Mouse (Mus musculus) midbrain, embryonic 15.5 days (tissue): Measurements from ENCODE around the gene Zfyve28. TPM values are rescaled to one million over a fixed set of nuclear protein-coding genes. Genes with fewer than 3 reads are reported as not detected.

Source experiments
- ATAC-seq: fragments of 200-750 bp; cut with Nextera tagmentation; replicated peaks from 2 replicates; pipeline ENCODE4 v1.8.0; 2017; ENCODE audit warnings: moderate TSS enrichment
- H3K27ac ChIP-seq: fragments of 300-500 bp; sonication (generic); 2 replicates; pipeline ENCODE4 v1.5.1; 2015; ENCODE audit warnings: mild to moderate bottlenecking, inconsistent platforms
- H3K27me3 ChIP-seq: fragments of 300-500 bp; sonication (generic); replicated peaks from 2 replicates; pipeline ENCODE4 v1.6.1; 2015; ENCODE audit warnings: inconsistent platforms
- H3K36me3 ChIP-seq: fragments of 300-500 bp; sonication (generic); replicated peaks from 2 replicates; pipeline ENCODE4 v1.6.1; 2015; ENCODE audit warnings: inconsistent platforms
- H3K4me1 ChIP-seq: fragments of 300-500 bp; sonication (generic); 2 replicates; pipeline ENCODE4 v1.6.1; 2015; ENCODE audit warnings: inconsistent platforms
- H3K4me2 ChIP-seq: fragments of 300-500 bp; sonication (generic); 2 replicates; pipeline ENCODE4 v1.6.1; 2015; ENCODE audit warnings: inconsistent platforms, mild to moderate bottlenecking, moderate library complexity
- H3K4me3 ChIP-seq: fragments of 300-500 bp; sonication (generic); 2 replicates; pipeline ENCODE4 v1.5.1; 2015; ENCODE audit warnings: mild to moderate bottlenecking, inconsistent platforms
- H3K9ac ChIP-seq: fragments of 300-500 bp; sonication (generic); 2 replicates; pipeline ENCODE4 v1.6.1; 2015; ENCODE audit warnings: mild to moderate bottlenecking, inconsistent platforms
- H3K9me3 ChIP-seq: fragments of 300-500 bp; sonication (generic); 2 replicates; pipeline ENCODE4 v1.6.1; 2016; ENCODE audit warnings: inconsistent platforms
- WGBS: fragments of 180-500 bp; shearing (Covaris S2); methylation state at CpG from one replicate; pipeline ENCODE4 v1.1.7; 2015; ENCODE audit warnings: mixed read lengths; 5-methylcytosine and 5-hydroxymethylcytosine counted together
- polyA plus RNA-seq: library from polyadenylated mRNA; unstranded; fragments of >200 nt; fragmentation: Nextera tagmentation; extraction: Ambion mirVana; gene quantifications from 2 replicates; pipeline ENCODE4 v1.2.1, GENCODE M21; 2015

Zfyve28 gene
- polyA plus RNA-seq, 1 experiment from 2014 or later, result 6.1 TPM

DNA sequence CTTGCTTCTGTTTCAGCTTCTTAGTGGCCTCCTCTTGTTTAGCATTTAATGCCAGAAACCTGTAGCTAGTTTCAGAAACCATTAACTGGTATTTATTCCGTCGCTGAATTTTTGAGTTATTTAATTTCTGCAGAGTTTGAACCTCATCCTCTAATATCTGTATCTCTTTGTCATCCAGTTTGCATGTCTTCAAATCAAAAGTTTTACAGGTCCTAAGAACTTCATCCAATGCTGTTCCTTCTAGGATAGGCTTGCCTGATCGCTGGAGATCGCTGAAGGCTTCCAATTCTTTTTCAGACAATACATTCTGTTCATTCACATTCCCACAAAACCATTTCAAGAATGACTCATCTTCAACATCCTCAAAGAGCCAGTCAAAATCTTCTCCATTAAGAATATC is 120.4 kb downstream of the Zfyve28 start:
- Histone ChIP-seq H3K4me1 (peaks cover 27% of the 10 kb centered on the region), H3K36me3 (no peaks in the 10 kb centered on the region), H3K9me3 (no peaks in the 10 kb centered on the region), H3K9ac (no peak overlapping the region), H3K27me3 (no peaks in the 10 kb centered on the region), H3K4me3 (no peak overlapping the region), H3K4me2 (no peak overlapping the region), H3K27ac (no peak overlapping the region)
- ATAC-seq, result no peak
- 77% methylated on average over 4 of the region's 4 CpGs for WGBS

DNA sequence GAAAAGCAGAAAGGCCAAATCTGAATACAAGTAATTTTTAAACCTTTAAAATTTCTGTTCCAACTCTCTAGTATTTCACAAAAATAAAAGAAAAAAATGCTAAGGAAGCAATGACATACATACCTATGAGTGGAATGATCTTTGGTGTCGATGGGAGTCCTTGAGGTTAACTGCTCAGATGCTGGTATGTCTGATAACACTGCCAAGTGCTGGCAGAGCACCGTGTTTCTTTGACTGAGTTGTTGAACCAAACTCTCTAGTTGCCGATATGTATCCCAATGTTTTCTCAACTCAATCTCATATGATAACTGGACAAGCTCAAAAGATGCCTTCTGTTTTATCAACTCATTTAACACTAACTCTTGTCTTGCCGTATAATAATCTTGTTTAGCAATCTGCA is 122.5 kb downstream of the Zfyve28 start:
- no peaks in the 10 kb centered on the region for H3K9me3 ChIP-seq
- no peak overlapping the region for H3K4me3 ChIP-seq
- ATAC-seq, result no peak
- H3K36me3 ChIP-seq, result no peaks in the 10 kb centered on the region
- 80% methylated on average over 4 of the region's 4 CpGs for WGBS
- H3K27ac ChIP-seq, result no peak overlapping the region
- no peak overlapping the region for H3K9ac ChIP-seq
- H3K27me3 ChIP-seq, result no peaks in the 10 kb centered on the region
- H3K4me1 ChIP-seq, result peaks cover 27% of the 10 kb centered on the region
- H3K4me2 ChIP-seq, result no peak overlapping the region

DNA sequence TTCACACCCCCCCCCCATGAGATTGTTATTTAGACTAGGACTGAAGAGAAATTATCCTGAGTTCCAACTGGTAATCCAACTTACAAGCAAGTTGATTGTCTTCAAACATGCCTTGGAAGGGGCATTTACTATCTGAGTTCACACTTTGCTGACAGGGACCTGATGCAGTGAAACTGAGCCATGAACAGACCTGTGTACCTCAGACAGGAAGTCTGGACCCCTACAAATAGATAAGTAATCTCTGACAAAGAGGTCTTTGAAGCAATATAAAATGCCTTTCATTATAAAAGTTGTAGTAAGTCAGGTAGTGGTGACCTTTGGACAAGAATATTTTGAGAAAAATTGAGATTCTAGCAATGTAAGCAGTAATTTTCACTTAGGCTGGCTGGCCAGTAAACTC is 139.8 kb downstream of the Zfyve28 start:
- H3K4me3 ChIP-seq, result no peak overlapping the region
- no peak overlapping the region for H3K9ac ChIP-seq
- no peaks in the 10 kb centered on the region for H3K9me3 ChIP-seq
- no peaks in the 10 kb centered on the region for H3K36me3 ChIP-seq
- no peak overlapping the region for H3K4me2 ChIP-seq
- no peak for ATAC-seq
- no peak overlapping the region for H3K27ac ChIP-seq
- no peaks in the 10 kb centered on the region for H3K27me3 ChIP-seq
- H3K4me1 ChIP-seq, result no peaks in the 10 kb centered on the region

DNA sequence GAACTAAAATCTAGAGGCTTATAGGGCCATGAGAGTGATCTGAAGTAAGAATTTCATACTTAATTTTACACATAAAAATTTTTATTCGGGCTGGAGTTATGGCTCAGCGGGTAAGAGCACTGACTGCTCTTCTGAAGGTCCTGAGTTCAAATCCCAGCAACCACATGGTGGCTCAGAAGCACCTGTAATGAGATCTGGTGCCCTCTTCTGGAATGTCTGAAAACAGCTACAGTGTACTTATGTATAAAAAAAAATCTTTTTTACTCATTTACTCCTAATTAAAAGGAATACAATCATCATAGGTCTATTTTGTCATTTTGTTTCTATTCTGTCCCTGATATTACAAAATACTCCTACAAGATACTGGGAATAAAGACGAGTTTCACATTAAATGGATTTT is 140.7 kb downstream of the Zfyve28 start:
- Histone ChIP-seq H3K9me3 (no peaks in the 10 kb centered on the region), H3K9ac (no peak overlapping the region), H3K4me2 (no peak overlapping the region), H3K27me3 (no peaks in the 10 kb centered on the region), H3K36me3 (no peaks in the 10 kb centered on the region), H3K4me3 (no peak overlapping the region), H3K4me1 (no peaks in the 10 kb centered on the region), H3K27ac (no peak overlapping the region)
- WGBS, result 90% methylated on average over 3 of the region's 3 CpGs
- no peak for ATAC-seq

Other genes with a start within 250 kb of the Zfyve28 start
- 0.27 and 0.52 TPM in 2 replicates for gene Poln, start 119.0 kb downstream of the Zfyve28 start, polyA plus RNA-seq
- 11.7 and 11.9 TPM in 2 replicates for gene Haus3, start 118.9 kb downstream of the Zfyve28 start, polyA plus RNA-seq
- 35.0 and 38.1 TPM in 2 replicates for gene Mxd4, start 100.7 kb downstream of the Zfyve28 start, polyA plus RNA-seq
- gene Cfap99, start 151 bp upstream of the Zfyve28 start, polyA plus RNA-seq, result 0.10 and 0.28 TPM in 2 replicates
- 130 and 132 TPM in 2 replicates for gene Rnf4, start 47.8 kb upstream of the Zfyve28 start, polyA plus RNA-seq
- 17.6 and 19.4 TPM in 2 replicates for gene Fam193a, start 81.5 kb upstream of the Zfyve28 start, polyA plus RNA-seq
- gene Tnip2, start 225.5 kb upstream of the Zfyve28 start, polyA plus RNA-seq, result 10.9 and 13.0 TPM in 2 replicates
- gene Sh3bp2, start 237.4 kb upstream of the Zfyve28 start, polyA plus RNA-seq, result 25.4 and 25.9 TPM in 2 replicates